ENCODE assay signal across 21 mouse cellular contexts in genomic region chr8:44779212-44779611, GRCm38 (mm10).
"Had no signal": no experiment of that assay in that cellular context is flagged by ENCODE, and none has a peak within 500 bp of the region (broad histone marks: within the 10 kb centered on the region; RNA-seq: fewer than 3 reads in every experiment).

No protein-coding gene starts in this region.

- H3K27me3 ChIP-seq: limb, embryonic 12.5 days; limb, embryonic 13.5 days; limb, embryonic 15.5 days; liver, embryonic 12.5 days; liver, embryonic 13.5 days; liver, embryonic 15.5 days; lung, embryonic 15.5 days; megakaryocyte, embryonic 14.5 days; midbrain, embryonic 12.5 days; midbrain, embryonic 15.5 days had no signal

- H3K4me3 ChIP-seq: left cerebral cortex, adult 2 months; limb, embryonic 10.5 days; limb, embryonic 12.5 days; limb, embryonic 13.5 days; limb, embryonic 15.5 days; liver, embryonic 12.5 days; liver, embryonic 13.5 days; liver, embryonic 15.5 days; lung, embryonic 15.5 days; megakaryocyte, embryonic 14.5 days; midbrain, embryonic 10.5 days; midbrain, embryonic 12.5 days; midbrain, embryonic 15.5 days; myocyte had no signal

- H3K9me3 ChIP-seq: limb, embryonic 10.5 days; limb, embryonic 12.5 days; limb, embryonic 13.5 days; limb, embryonic 15.5 days; liver, embryonic 12.5 days; liver, embryonic 13.5 days; liver, embryonic 15.5 days; lung, embryonic 15.5 days; megakaryocyte, embryonic 14.5 days; midbrain, embryonic 10.5 days; midbrain, embryonic 12.5 days; midbrain, embryonic 15.5 days had no signal

- ATAC-seq: liver, embryonic 12.5 days; liver, postnatal 0 days; lung, postnatal 0 days; midbrain, embryonic 15.5 days had no signal

- H3K4me2 ChIP-seq: limb, embryonic 12.5 days; limb, embryonic 13.5 days; limb, embryonic 15.5 days; liver, embryonic 11.5 days; liver, embryonic 12.5 days; liver, embryonic 13.5 days; liver, embryonic 15.5 days; lung, embryonic 14.5 days; lung, embryonic 15.5 days; midbrain, embryonic 11.5 days; midbrain, embryonic 12.5 days; midbrain, embryonic 15.5 days had no signal

- H3K4me1 ChIP-seq: limb, embryonic 10.5 days; limb, embryonic 12.5 days; limb, embryonic 13.5 days; limb, embryonic 15.5 days; liver, embryonic 12.5 days; liver, embryonic 13.5 days; liver, embryonic 15.5 days; lung, embryonic 15.5 days; megakaryocyte, embryonic 14.5 days; midbrain, embryonic 10.5 days; midbrain, embryonic 12.5 days; midbrain, embryonic 15.5 days had no signal

- H3K36me3 ChIP-seq: limb, embryonic 10.5 days; limb, embryonic 12.5 days; limb, embryonic 13.5 days; limb, embryonic 15.5 days; liver, embryonic 12.5 days; liver, embryonic 13.5 days; liver, embryonic 15.5 days; lung, embryonic 15.5 days; midbrain, embryonic 10.5 days; midbrain, embryonic 12.5 days; midbrain, embryonic 15.5 days had no signal

- H3K27ac ChIP-seq: left cerebral cortex, adult 2 months; limb, embryonic 10.5 days; limb, embryonic 12.5 days; limb, embryonic 13.5 days; limb, embryonic 15.5 days; liver, embryonic 12.5 days; liver, embryonic 13.5 days; liver, embryonic 14.5 days; liver, embryonic 15.5 days; lung, embryonic 15.5 days; macrophage; midbrain, embryonic 10.5 days; midbrain, embryonic 12.5 days; midbrain, embryonic 15.5 days had no signal

- H3K9ac ChIP-seq: limb, embryonic 12.5 days; limb, embryonic 13.5 days; limb, embryonic 15.5 days; liver, embryonic 12.5 days; liver, embryonic 13.5 days; liver, embryonic 14.5 days; liver, embryonic 15.5 days; liver, postnatal 0 days; lung, embryonic 14.5 days; lung, embryonic 15.5 days; midbrain, embryonic 12.5 days; midbrain, embryonic 15.5 days had no signal
